Mouse (Mus musculus) small intestine, adult 2 months (tissue): ENCODE measurements around the gene Cbx2.
A peak's percentile ranks its signal among the peaks of the same experiment; 100 is the strongest.

ENCODE experiments used
- CTCF ChIP-seq: fragments of 200-500 bp; IDR thresholded peaks from 2 replicates; pipeline ENCODE4 v1.5.1; 2012; ENCODE audit warnings: low read depth, mild to moderate bottlenecking, control low read depth, inconsistent platforms, low read length, moderate library complexity, mixed read lengths; ENCODE audit not compliant: insufficient replicate concordance, insufficient read length; ENCODE audit errors: extremely low read depth
- POLR2A ChIP-seq: fragments of 200-500 bp; IDR thresholded peaks from 2 replicates; pipeline ENCODE4 v1.6.1; 2012; ENCODE audit warnings: low read depth, mild to moderate bottlenecking, control low read depth, inconsistent platforms, low read length, moderate library complexity

GRCm38 (mm10) chr11:118992781-118993180 is 30.0 kb upstream of the Cbx2 start:
- TF ChIP-seq CTCF (no peak), POLR2A (peak; percentile 21; the same call in 1 of the 2 replicates)
